30 mouse cellular contexts compared by ENCODE assay signal in the genomic region with DNA sequence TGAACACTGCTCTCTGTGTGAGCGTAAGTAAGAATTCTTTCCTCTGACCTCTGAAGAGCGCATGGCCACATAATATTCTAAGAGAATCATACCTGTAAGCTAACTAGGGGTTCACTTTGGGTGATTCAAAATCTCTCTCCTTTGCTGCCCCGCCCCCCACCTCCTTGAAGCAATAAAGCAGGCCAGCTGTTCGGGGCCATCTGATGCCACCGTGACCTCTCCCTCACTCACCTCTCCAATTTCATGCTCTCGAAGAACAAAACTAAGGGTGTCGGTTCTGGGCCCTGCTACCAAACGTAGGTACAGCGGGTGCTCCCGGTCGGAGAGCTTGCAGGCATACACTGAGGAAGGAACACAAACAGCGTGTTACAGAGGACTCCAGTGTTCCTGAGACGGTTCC.
"Had no signal": no experiment of that assay in that cellular context is flagged by ENCODE, and none has a peak within 500 bp of the region (broad histone marks: within the 10 kb centered on the region; RNA-seq: fewer than 3 reads in every experiment).

No protein-coding gene starts in this region.

- ATAC-seq: liver, embryonic 12.5 days; liver, postnatal 0 days; lung, postnatal 0 days; midbrain, embryonic 13.5 days; midbrain, embryonic 15.5 days; midbrain, embryonic 16.5 days had no signal

- H3K4me3 ChIP-seq: limb, embryonic 12.5 days; limb, embryonic 13.5 days; limb, embryonic 15.5 days; liver, embryonic 12.5 days; liver, embryonic 13.5 days; liver, embryonic 15.5 days; lung, embryonic 15.5 days; megakaryocyte, embryonic 14.5 days; midbrain, embryonic 10.5 days; midbrain, embryonic 12.5 days; midbrain, embryonic 13.5 days; midbrain, embryonic 15.5 days; neural tube, embryonic 12.5 days; neural tube, embryonic 13.5 days had no signal

- H3K27me3 ChIP-seq: limb, embryonic 12.5 days; limb, embryonic 13.5 days; limb, embryonic 15.5 days; liver, embryonic 12.5 days; liver, embryonic 13.5 days; liver, embryonic 15.5 days; lung, embryonic 15.5 days; midbrain, embryonic 12.5 days; midbrain, embryonic 13.5 days; midbrain, embryonic 15.5 days; neural tube, embryonic 12.5 days; neural tube, embryonic 13.5 days had no signal

- DNase-seq: left cerebral cortex, postnatal 4 days; liver; liver, embryonic 13.5 days; liver, postnatal 0 days; lung, adult 18-20 months; lung, adult 2 months; lung, embryonic 14.5 days; lung, postnatal 10 days; lung, postnatal 36 days; lung, postnatal 4 days; midbrain, embryonic 14.5 days had no signal

- H3K27ac ChIP-seq: limb, embryonic 12.5 days; limb, embryonic 13.5 days; limb, embryonic 15.5 days; liver, embryonic 12.5 days; liver, embryonic 13.5 days; liver, embryonic 14.5 days; liver, embryonic 15.5 days; lung, embryonic 15.5 days; macrophage; midbrain, embryonic 10.5 days; midbrain, embryonic 12.5 days; midbrain, embryonic 13.5 days; midbrain, embryonic 15.5 days; neural tube, embryonic 12.5 days; neural tube, embryonic 13.5 days had no signal

- H3K4me2 ChIP-seq: limb, embryonic 12.5 days; limb, embryonic 13.5 days; limb, embryonic 15.5 days; liver, embryonic 11.5 days; liver, embryonic 12.5 days; liver, embryonic 13.5 days; liver, embryonic 15.5 days; lung, embryonic 14.5 days; lung, embryonic 15.5 days; midbrain, embryonic 11.5 days; midbrain, embryonic 12.5 days; midbrain, embryonic 13.5 days; midbrain, embryonic 15.5 days; neural tube, embryonic 12.5 days; neural tube, embryonic 13.5 days had no signal

- H3K9ac ChIP-seq: limb, embryonic 12.5 days; limb, embryonic 13.5 days; limb, embryonic 15.5 days; liver, embryonic 12.5 days; liver, embryonic 13.5 days; liver, embryonic 14.5 days; liver, embryonic 15.5 days; liver, postnatal 0 days; lung, embryonic 14.5 days; lung, embryonic 15.5 days; midbrain, embryonic 12.5 days; midbrain, embryonic 13.5 days; midbrain, embryonic 15.5 days; neural tube, embryonic 12.5 days; neural tube, embryonic 13.5 days had no signal

- H3K4me1 ChIP-seq: megakaryocyte, embryonic 14.5 days; midbrain, embryonic 12.5 days had no signal

- H3K9me3 ChIP-seq: limb, embryonic 12.5 days; limb, embryonic 13.5 days; limb, embryonic 15.5 days; liver, embryonic 12.5 days; liver, embryonic 13.5 days; liver, embryonic 15.5 days; lung, embryonic 15.5 days; megakaryocyte, embryonic 14.5 days; midbrain, embryonic 10.5 days; midbrain, embryonic 12.5 days; midbrain, embryonic 13.5 days; midbrain, embryonic 15.5 days; neural tube, embryonic 12.5 days; neural tube, embryonic 13.5 days had no signal

- H3K36me3 ChIP-seq: midbrain, embryonic 13.5 days; midbrain, embryonic 15.5 days had no signal
